Mouse (Mus musculus): ENCODE data around the gene Xrn2. TPM values are rescaled to one million over a fixed set of nuclear protein-coding genes. Genes with fewer than 3 reads are reported as not detected.
A peak's percentile ranks its signal among the peaks of the same experiment; 100 is the strongest.
"Not testable (repeated sequence)": the region's sequence is repeated elsewhere in the genome, so short reads cannot be mapped to it uniquely, and the experiment has no call there.

The Xrn2 gene
- total and polyA plus RNA-seq, 3 experiments = 16.9 to 189 (median 162) TPM

GRCm38 (mm10) chr2:147012141-147012622, 614 bp upstream of the Xrn2 start:
- peak overlapping the region; percentile 96 for H3K4me3 ChIP-seq (ENCODE audit: low read depth, low read length)
- no peaks in the 10 kb centered on the region for H3K9me3 ChIP-seq (replicated peaks)
- ATAC-seq (ENCODE audit: extremely low read depth, insufficient number of reproducible peaks, low FRiP score, poor library complexity, severe bottlenecking) (no peak), DNase-seq (ENCODE audit: low spot score) (no peak)
- H3K36me3 ChIP-seq (replicated peaks) = peaks cover 23% of the 10 kb centered on the region
- H3K27me3 ChIP-seq (ENCODE audit: insufficient read depth, low read length) = no peaks in the 10 kb centered on the region
- peaks cover 58% of the 10 kb centered on the region for H3K4me1 ChIP-seq (ENCODE audit: insufficient read depth, low read depth, low read length)
- TF ChIP-seq GATA1 (IDR thresholded peaks at IDR 0.05; ENCODE audit: borderline replicate concordance, low read length) (no peak), POLR2AphosphoS5 (IDR thresholded peaks at IDR 0.05; ENCODE audit: insufficient replicate concordance, low read depth, low read length) (no peak), TAL1 (conservative IDR thresholded peaks at IDR 0.05; ENCODE audit: low read depth, low read length) (no peak), CTCF (IDR thresholded peaks at IDR 0.05; ENCODE audit: low read depth, low read length) (no peak), GATA2 (IDR thresholded peaks at IDR 0.05; ENCODE audit: borderline replicate concordance, low read depth, low read length) (no peak)

GRCm38 (mm10) chr2:147013194-147013969, 586 bp downstream of the Xrn2 start:
- Histone ChIP-seq H3K4me1 (ENCODE audit: insufficient read depth, low read depth, low read length) (peaks cover 46% of the 10 kb centered on the region), H3K9me3 (replicated peaks) (no peaks in the 10 kb centered on the region), H3K36me3 (replicated peaks) (peaks cover 22% of the 10 kb centered on the region), H3K4me3 (ENCODE audit: low read depth, low read length) (peak overlapping the region; percentile 96), H3K27me3 (ENCODE audit: insufficient read depth, low read length) (no peaks in the 10 kb centered on the region)
- peak; percentile 60 for DNase-seq (ENCODE audit: low spot score)
- TF ChIP-seq GATA2 (IDR thresholded peaks at IDR 0.05; ENCODE audit: borderline replicate concordance, low read depth, low read length) (no peak), GATA1 (IDR thresholded peaks at IDR 0.05; ENCODE audit: borderline replicate concordance, low read length) (no peak), CTCF (IDR thresholded peaks at IDR 0.05; ENCODE audit: low read depth, low read length) (no peak), TAL1 (conservative IDR thresholded peaks at IDR 0.05; ENCODE audit: low read depth, low read length) (no peak), POLR2AphosphoS5 (IDR thresholded peaks at IDR 0.05; ENCODE audit: insufficient replicate concordance, low read depth, low read length) (no peak)
- ATAC-seq (ENCODE audit: extremely low read depth, insufficient number of reproducible peaks, low FRiP score, poor library complexity, severe bottlenecking) = peak; percentile 46

- ATAC-seq (ENCODE audit: extremely low read depth, insufficient number of reproducible peaks, low FRiP score, poor library complexity, severe bottlenecking) (no peak), DNase-seq (ENCODE audit: low spot score) (no peak)
- Histone ChIP-seq H3K27me3 (ENCODE audit: insufficient read depth, low read length) (no peaks in the 10 kb centered on the region), H3K4me1 (ENCODE audit: insufficient read depth, low read depth, low read length) (peaks cover 42% of the 10 kb centered on the region), H3K4me3 (ENCODE audit: low read depth, low read length) (peak overlapping the region; percentile 96), H3K36me3 (replicated peaks) (peaks cover 25% of the 10 kb centered on the region), H3K9me3 (replicated peaks) (no peaks in the 10 kb centered on the region)
- TF ChIP-seq POLR2AphosphoS5 (IDR thresholded peaks at IDR 0.05; ENCODE audit: insufficient replicate concordance, low read depth, low read length) (no peak), GATA2 (IDR thresholded peaks at IDR 0.05; ENCODE audit: borderline replicate concordance, low read depth, low read length) (no peak)
These were observed 1.5 kb downstream of the Xrn2 start for GRCm38 (mm10) chr2:147014101-147014886.

GRCm38 (mm10) chr2:147022041-147022440, 9.2 kb downstream of the Xrn2 start:
- not testable (repeated sequence) for H3K9me3 ChIP-seq (replicated peaks); H3K27me3 ChIP-seq (ENCODE audit: insufficient read depth, low read length); DNase-seq (ENCODE audit: low spot score); H3K4me3 ChIP-seq (ENCODE audit: low read depth, low read length)
- peaks cover 42% of the 10 kb centered on the region for H3K36me3 ChIP-seq (replicated peaks)
- peak; percentile 82 for ATAC-seq (ENCODE audit: extremely low read depth, insufficient number of reproducible peaks, low FRiP score, poor library complexity, severe bottlenecking)
- peaks cover 23% of the 10 kb centered on the region for H3K4me1 ChIP-seq (ENCODE audit: insufficient read depth, low read depth, low read length)

- H3K4me3 ChIP-seq (ENCODE audit: low read depth, low read length) = no peak overlapping the region
- peaks cover 23% of the 10 kb centered on the region for H3K4me1 ChIP-seq (ENCODE audit: insufficient read depth, low read depth, low read length)
- H3K36me3 ChIP-seq (replicated peaks) = peaks cover 50% of the 10 kb centered on the region
- DNase-seq (ENCODE audit: low spot score) (no peak), ATAC-seq (ENCODE audit: extremely low read depth, insufficient number of reproducible peaks, low FRiP score, poor library complexity, severe bottlenecking) (no peak)
- H3K27me3 ChIP-seq (ENCODE audit: insufficient read depth, low read length) = no peaks in the 10 kb centered on the region
- no peak for TF ChIP-seq GATA1 (IDR thresholded peaks at IDR 0.05; ENCODE audit: borderline replicate concordance, low read length)
- H3K9me3 ChIP-seq (replicated peaks) = no peaks in the 10 kb centered on the region
These were observed 10.3 kb downstream of the Xrn2 start for GRCm38 (mm10) chr2:147023067-147023466.

- H3K36me3 ChIP-seq (replicated peaks) = peaks cover 54% of the 10 kb centered on the region
- ATAC-seq (ENCODE audit: extremely low read depth, insufficient number of reproducible peaks, low FRiP score, poor library complexity, severe bottlenecking) (no peak), DNase-seq (ENCODE audit: low spot score) (no peak)
- peaks cover 23% of the 10 kb centered on the region for H3K4me1 ChIP-seq (ENCODE audit: insufficient read depth, low read depth, low read length)
- TF ChIP-seq POLR2AphosphoS5 (IDR thresholded peaks at IDR 0.05; ENCODE audit: insufficient replicate concordance, low read depth, low read length) (no peak), TAL1 (conservative IDR thresholded peaks at IDR 0.05; ENCODE audit: low read depth, low read length) (no peak), GATA1 (IDR thresholded peaks at IDR 0.05; ENCODE audit: borderline replicate concordance, low read length) (no peak), GATA2 (IDR thresholded peaks at IDR 0.05; ENCODE audit: borderline replicate concordance, low read depth, low read length) (no peak), CTCF (IDR thresholded peaks at IDR 0.05; ENCODE audit: low read depth, low read length) (no peak)
- H3K9me3 ChIP-seq (replicated peaks) = no peaks in the 10 kb centered on the region
- no peak overlapping the region for H3K4me3 ChIP-seq (ENCODE audit: low read depth, low read length)
- H3K27me3 ChIP-seq (ENCODE audit: insufficient read depth, low read length) = no peaks in the 10 kb centered on the region
These were observed 10.8 kb downstream of the Xrn2 start for GRCm38 (mm10) chr2:147023560-147023959.

All from G1E (cell line).